Mouse (Mus musculus): ENCODE measurements at regions not wholly inside any gene's neighbourhood (a gene's known extent, or its start where the extent isn't known, plus 50 kb on each side); places are given as distances from the start of the nearest gene placed in this dataset.

- no peak overlapping the region for H3K27ac ChIP-seq (ENCODE audit: insufficient read depth, low read depth, low read length)
- peaks cover 7% of the 10 kb centered on the region; the same call in 1 of the 2 replicates for H3K4me1 ChIP-seq (ENCODE audit: control insufficient read depth, insufficient read depth, low read length)
- no peak overlapping the region for H3K4me3 ChIP-seq (ENCODE audit: insufficient read depth, low read depth, low read length)
- WGBS = 96% methylated on average over 2 of the region's 2 CpGs
- TF ChIP-seq CTCF (IDR thresholded peaks at IDR 0.05; ENCODE audit: insufficient read depth, low read depth, low read length) (no peak), POLR2A (IDR thresholded peaks at IDR 0.05; ENCODE audit: insufficient read depth, low read depth, low read length) (no peak)
Measured at GRCm38 (mm10) chr5:126718421-126718820, 523.2 kb upstream of the Tmem132c start.

- Histone ChIP-seq H3K4me1 (ENCODE audit: control insufficient read depth, insufficient read depth, low read length) (peaks cover 3% of the 10 kb centered on the region; the same call in 1 of the 2 replicates), H3K27ac (ENCODE audit: insufficient read depth, low read depth, low read length) (no peak overlapping the region), H3K4me3 (ENCODE audit: insufficient read depth, low read depth, low read length) (no peak overlapping the region)
- WGBS = 87% methylated on average over 2 of the region's 2 CpGs
- TF ChIP-seq CTCF (IDR thresholded peaks at IDR 0.05; ENCODE audit: insufficient read depth, low read depth, low read length) (no peak), POLR2A (IDR thresholded peaks at IDR 0.05; ENCODE audit: insufficient read depth, low read depth, low read length) (no peak)
Measured at GRCm38 (mm10) chr5:126721300-126721699, 520.3 kb upstream of the Tmem132c start.

GRCm38 (mm10) chr5:126723304-126724295, 518.0 kb upstream of the Tmem132c start:
- Histone ChIP-seq H3K27ac (ENCODE audit: insufficient read depth, low read depth, low read length) (no peak overlapping the region), H3K4me1 (ENCODE audit: control insufficient read depth, insufficient read depth, low read length) (no peaks in the 10 kb centered on the region), H3K4me3 (ENCODE audit: insufficient read depth, low read depth, low read length) (no peak overlapping the region)
- no peak for TF ChIP-seq POLR2A (IDR thresholded peaks at IDR 0.05; ENCODE audit: insufficient read depth, low read depth, low read length)
- TF ChIP-seq CTCF (IDR thresholded peaks at IDR 0.05; ENCODE audit: insufficient read depth, low read depth, low read length) = no peak
- WGBS = 64% methylated on average over 10 of the region's 10 CpGs

GRCm38 (mm10) chr5:126724329-126724728, 517.3 kb upstream of the Tmem132c start:
- 79% methylated on average over 9 of the region's 9 CpGs for WGBS
- Histone ChIP-seq H3K27ac (ENCODE audit: insufficient read depth, low read depth, low read length) (no peak overlapping the region), H3K4me3 (ENCODE audit: insufficient read depth, low read depth, low read length) (no peak overlapping the region), H3K4me1 (ENCODE audit: control insufficient read depth, insufficient read depth, low read length) (no peaks in the 10 kb centered on the region)
- TF ChIP-seq CTCF (IDR thresholded peaks at IDR 0.05; ENCODE audit: insufficient read depth, low read depth, low read length) = no peak
- TF ChIP-seq POLR2A (IDR thresholded peaks at IDR 0.05; ENCODE audit: insufficient read depth, low read depth, low read length) = no peak

- Histone ChIP-seq H3K4me1 (ENCODE audit: control insufficient read depth, insufficient read depth, low read length) (peaks cover 2% of the 10 kb centered on the region; the same call in 1 of the 2 replicates), H3K4me3 (ENCODE audit: insufficient read depth, low read depth, low read length) (no peak overlapping the region), H3K27ac (ENCODE audit: insufficient read depth, low read depth, low read length) (no peak overlapping the region)
- TF ChIP-seq POLR2A (IDR thresholded peaks at IDR 0.05; ENCODE audit: insufficient read depth, low read depth, low read length) (no peak), CTCF (IDR thresholded peaks at IDR 0.05; ENCODE audit: insufficient read depth, low read depth, low read length) (peak; percentile 61; the same call in 1 of the 2 replicates)
- 2% methylated on average over 9 of the region's 15 CpGs for WGBS
Measured at GRCm38 (mm10) chr5:126733470-126733869, 508.1 kb upstream of the Tmem132c start.

- peaks cover 2% of the 10 kb centered on the region; the same call in 1 of the 2 replicates for H3K4me1 ChIP-seq (ENCODE audit: control insufficient read depth, insufficient read depth, low read length)
- no peak overlapping the region for H3K4me3 ChIP-seq (ENCODE audit: insufficient read depth, low read depth, low read length)
Measured at GRCm38 (mm10) chr5:126735733-126736132, 505.9 kb upstream of the Tmem132c start.

GRCm38 (mm10) chr5:126737681-126738080, 503.9 kb upstream of the Tmem132c start:
- peaks cover 2% of the 10 kb centered on the region; the same call in 1 of the 2 replicates for H3K4me1 ChIP-seq (ENCODE audit: control insufficient read depth, insufficient read depth, low read length)
- TF ChIP-seq POLR2A (IDR thresholded peaks at IDR 0.05; ENCODE audit: insufficient read depth, low read depth, low read length) = no peak
- no peak for TF ChIP-seq CTCF (IDR thresholded peaks at IDR 0.05; ENCODE audit: insufficient read depth, low read depth, low read length)
- WGBS = 74% methylated on average over 4 of the region's 4 CpGs

More at GRCm38 (mm10) chr5:126735733-126736132, 505.9 kb upstream of the Tmem132c start:
- no peak overlapping the region for H3K27ac ChIP-seq (ENCODE audit: insufficient read depth, low read depth, low read length)
- TF ChIP-seq CTCF (IDR thresholded peaks at IDR 0.05; ENCODE audit: insufficient read depth, low read depth, low read length) (no peak), POLR2A (IDR thresholded peaks at IDR 0.05; ENCODE audit: insufficient read depth, low read depth, low read length) (no peak)

GRCm38 (mm10) chr5:126740861-126741410, 500.7 kb upstream of the Tmem132c start:
- Histone ChIP-seq H3K27ac (ENCODE audit: insufficient read depth, low read depth, low read length) (no peak overlapping the region), H3K4me1 (ENCODE audit: control insufficient read depth, insufficient read depth, low read length) (no peaks in the 10 kb centered on the region), H3K4me3 (ENCODE audit: insufficient read depth, low read depth, low read length) (no peak overlapping the region)
- TF ChIP-seq POLR2A (IDR thresholded peaks at IDR 0.05; ENCODE audit: insufficient read depth, low read depth, low read length) = no peak
- no peak for TF ChIP-seq CTCF (IDR thresholded peaks at IDR 0.05; ENCODE audit: insufficient read depth, low read depth, low read length)
- WGBS = 54% methylated on average over 10 of the region's 10 CpGs

More at GRCm38 (mm10) chr5:126737681-126738080, 503.9 kb upstream of the Tmem132c start:
- H3K27ac ChIP-seq (ENCODE audit: insufficient read depth, low read depth, low read length) = no peak overlapping the region
- H3K4me3 ChIP-seq (ENCODE audit: insufficient read depth, low read depth, low read length) = no peak overlapping the region

GRCm38 (mm10) chr5:126755107-126755506, 486.5 kb upstream of the Tmem132c start:
- TF ChIP-seq CTCF (IDR thresholded peaks at IDR 0.05; ENCODE audit: insufficient read depth, low read depth, low read length) = no peak
- Histone ChIP-seq H3K4me1 (ENCODE audit: control insufficient read depth, insufficient read depth, low read length) (no peaks in the 10 kb centered on the region), H3K4me3 (ENCODE audit: insufficient read depth, low read depth, low read length) (no peak overlapping the region), H3K27ac (ENCODE audit: insufficient read depth, low read depth, low read length) (no peak overlapping the region)
- WGBS = 61% methylated on average over 1 of the region's 1 CpGs
